Mouse (Mus musculus) frontal cortex, postnatal 14 days (tissue): ENCODE results near the gene Sirt2.

Experiments
- DNase-seq, 2 experiments: peaks; one replicate each; pipeline ENCODE4 v3.0.0; 2022; ENCODE audit warnings: low spot score in 2 of 2

Sirt2 gene

GRCm38 (mm10) chr7:28766910-28767309 is 375 bp downstream of the Sirt2 start:
- no peak for DNase-seq

- DNase-seq, result no peak
These were observed 979 bp downstream of the Sirt2 start, which contains the start of gene Nfkbib for GRCm38 (mm10) chr7:28767462-28767965. Nfkbib (minus strand) TSS chr7:28767512.

- DNase-seq, result no peak
These were observed 3.0 kb downstream of the Sirt2 start for GRCm38 (mm10) chr7:28769414-28769958.

GRCm38 (mm10) chr7:28770309-28770708 is 3.8 kb downstream of the Sirt2 start:
- no peak for DNase-seq

- no peak for DNase-seq
These were observed 5.3 kb downstream of the Sirt2 start for GRCm38 (mm10) chr7:28771867-28772266.

- no peak for DNase-seq
These were observed 6.6 kb downstream of the Sirt2 start for GRCm38 (mm10) chr7:28773163-28773562.

GRCm38 (mm10) chr7:28774164-28774563 is 7.6 kb downstream of the Sirt2 start:
- no peak for DNase-seq

- DNase-seq, result no peak
These were observed 8.6 kb downstream of the Sirt2 start for GRCm38 (mm10) chr7:28775129-28775528.

GRCm38 (mm10) chr7:28778825-28779224 is 12.3 kb downstream of the Sirt2 start:
- DNase-seq, result no peak

- peak; percentile 77 to 88 for DNase-seq
These were observed 13.6 kb downstream of the Sirt2 start for GRCm38 (mm10) chr7:28780067-28780658.

- no peak for DNase-seq
These were observed 14.3 kb downstream of the Sirt2 start for GRCm38 (mm10) chr7:28780857-28781256.

GRCm38 (mm10) chr7:28781261-28781663 is 14.7 kb downstream of the Sirt2 start:
- DNase-seq, result no peak

GRCm38 (mm10) chr7:28785161-28785560 is 18.6 kb downstream of the Sirt2 start:
- no peak for DNase-seq

- no peak for DNase-seq
These were observed 21.3 kb downstream of the Sirt2 start for GRCm38 (mm10) chr7:28787884-28788283.

GRCm38 (mm10) chr7:28788307-28789195 is 22.0 kb downstream of the Sirt2 start, which contains the start of gene Rinl:
Rinl (plus strand) TSS chr7:28788969.
- DNase-seq, result no peak

- no peak for DNase-seq
These were observed 22.7 kb downstream of the Sirt2 start for GRCm38 (mm10) chr7:28789235-28789634.

- no peak for DNase-seq
These were observed 23.7 kb downstream of the Sirt2 start for GRCm38 (mm10) chr7:28790066-28790806.

GRCm38 (mm10) chr7:28791706-28792105 is 25.2 kb downstream of the Sirt2 start:
- DNase-seq, result no peak

- no peak for DNase-seq
These were observed 26.1 kb downstream of the Sirt2 start for GRCm38 (mm10) chr7:28792391-28793185.

GRCm38 (mm10) chr7:28793834-28794233 is 27.3 kb downstream of the Sirt2 start:
- no peak for DNase-seq

GRCm38 (mm10) chr7:28794496-28794895 is 28.0 kb downstream of the Sirt2 start:
- no peak for DNase-seq
